Mouse (Mus musculus) C2C12 (cell line): ENCODE results near the gene Dscam.

ENCODE experiments used
- CTCF ChIP-seq: IDR thresholded peaks from one replicate; pipeline ENCODE4 v1.5.1; 2011; ENCODE audit not compliant: control insufficient read depth, insufficient read depth, insufficient read length
- MYOD1 ChIP-seq: IDR thresholded peaks from one replicate; pipeline ENCODE4 v1.6.1; 2011; ENCODE audit warnings: low read depth; ENCODE audit not compliant: control insufficient read depth, insufficient read length

DNA sequence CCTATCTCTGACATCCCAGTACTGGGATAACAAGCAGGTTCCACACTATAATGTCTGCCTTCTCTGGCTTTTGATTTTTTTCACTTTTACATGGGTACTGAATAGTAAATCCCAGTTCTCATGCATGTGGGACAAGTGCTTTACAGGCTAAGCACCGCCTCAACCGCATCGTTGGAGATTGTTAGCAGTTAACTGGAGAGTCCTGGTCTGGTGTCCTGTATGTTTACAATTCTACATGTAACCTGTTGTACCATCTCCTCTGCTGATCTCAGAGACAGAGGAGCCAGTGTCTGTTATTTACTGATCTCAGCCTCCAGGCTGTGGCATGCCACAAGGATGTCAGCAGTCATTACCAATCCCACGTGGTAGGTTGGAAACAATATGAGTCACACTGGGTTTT lies 246.6 kb downstream of the Dscam start:
- TF ChIP-seq CTCF = no peak
- TF ChIP-seq MYOD1 = no peak
